Mouse (Mus musculus) ES-CJ7 (cell line): Measurements from ENCODE around the gene Lrig1.

ENCODE experiments used
- DNase-seq: peaks from one replicate; pipeline ENCODE4 v3.0.0; 2011; ENCODE audit warnings: low read depth, low spot score

Lrig1 gene

GRCm38 (mm10) chr6:94700067-94700491 is at the start of gene Lrig1:
Gene Lrig1, minus strand, starts transcription at chr6:94700158.
- DNase-seq, result peak; percentile 99

- DNase-seq, result peak; percentile 74
Measured at GRCm38 (mm10) chr6:94749626-94750025, 49.7 kb upstream of the Lrig1 start.

GRCm38 (mm10) chr6:94748361-94748760 is 48.4 kb upstream of the Lrig1 start:
- no peak for DNase-seq

GRCm38 (mm10) chr6:94740117-94740729 is 40.3 kb upstream of the Lrig1 start:
- no peak for DNase-seq

- DNase-seq, result no peak
Measured at GRCm38 (mm10) chr6:94738647-94739046, 38.7 kb upstream of the Lrig1 start.

GRCm38 (mm10) chr6:94733878-94734277 is 33.9 kb upstream of the Lrig1 start:
- no peak for DNase-seq

GRCm38 (mm10) chr6:94729847-94730246 is 29.9 kb upstream of the Lrig1 start:
- no peak for DNase-seq

- no peak for DNase-seq
Measured at GRCm38 (mm10) chr6:94729132-94729531, 29.2 kb upstream of the Lrig1 start.

- no peak for DNase-seq
Measured at GRCm38 (mm10) chr6:94724612-94725011, 24.7 kb upstream of the Lrig1 start.

GRCm38 (mm10) chr6:94718607-94719346 is 18.8 kb upstream of the Lrig1 start:
- DNase-seq, result no peak

- DNase-seq, result no peak
Measured at GRCm38 (mm10) chr6:94717705-94718489, 17.9 kb upstream of the Lrig1 start.

- no peak for DNase-seq
Measured at GRCm38 (mm10) chr6:94715645-94715940, 15.6 kb upstream of the Lrig1 start.

GRCm38 (mm10) chr6:94714815-94715644 is 15.1 kb upstream of the Lrig1 start:
- no peak for DNase-seq

- DNase-seq, result no peak
Measured at GRCm38 (mm10) chr6:94709832-94710231, 9.9 kb upstream of the Lrig1 start.

GRCm38 (mm10) chr6:94709150-94709549 is 9.2 kb upstream of the Lrig1 start:
- DNase-seq, result no peak

GRCm38 (mm10) chr6:94707254-94707653 is 7.3 kb upstream of the Lrig1 start:
- no peak for DNase-seq

- DNase-seq, result no peak
Measured at GRCm38 (mm10) chr6:94705931-94706330, 6.0 kb upstream of the Lrig1 start.

GRCm38 (mm10) chr6:94702993-94703392 is 3.0 kb upstream of the Lrig1 start:
- no peak for DNase-seq

- DNase-seq, result peak; percentile 49
Measured at GRCm38 (mm10) chr6:94701071-94701470, 1.1 kb upstream of the Lrig1 start.

- DNase-seq, result peak; percentile 76
Measured at GRCm38 (mm10) chr6:94700612-94701011, 654 bp upstream of the Lrig1 start.

- DNase-seq, result peak; percentile 24
Measured at GRCm38 (mm10) chr6:94699173-94699987, 578 bp downstream of the Lrig1 start.
